Mouse (Mus musculus): Measurements from ENCODE around the gene Enpp1. TPM values are rescaled to one million over a fixed set of nuclear protein-coding genes. Genes with fewer than 3 reads are reported as not detected.
A peak's percentile ranks its signal among the peaks of the same experiment; 100 is the strongest.

Enpp1 gene
- polyA plus RNA-seq, 1 experiment from 2014 or later, result 8.7 TPM

DNA sequence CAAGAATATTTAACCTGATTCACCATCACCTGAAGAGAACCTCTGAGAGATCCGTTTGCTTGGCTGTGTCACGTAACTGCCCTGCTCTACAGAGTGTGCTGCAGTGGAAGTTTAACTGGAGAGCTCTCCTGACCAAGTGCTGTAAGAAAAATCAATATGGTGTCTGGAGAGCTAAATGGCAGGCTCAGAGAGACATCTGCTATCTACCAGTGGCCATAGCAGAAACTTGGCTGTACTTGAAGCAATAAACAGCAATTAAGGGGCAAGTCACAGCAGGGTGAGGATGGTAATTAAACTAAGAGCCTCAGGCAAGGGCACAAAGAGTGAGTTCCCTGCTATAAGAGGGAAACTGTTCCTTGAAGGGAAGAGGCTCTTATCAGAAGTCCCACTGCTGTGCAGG is 9.3 kb downstream of the Enpp1 start:
- H3K27ac ChIP-seq, result no peak overlapping the region
- ATAC-seq, result peak; percentile 70
- no peaks in the 10 kb centered on the region for H3K9me3 ChIP-seq

DNA sequence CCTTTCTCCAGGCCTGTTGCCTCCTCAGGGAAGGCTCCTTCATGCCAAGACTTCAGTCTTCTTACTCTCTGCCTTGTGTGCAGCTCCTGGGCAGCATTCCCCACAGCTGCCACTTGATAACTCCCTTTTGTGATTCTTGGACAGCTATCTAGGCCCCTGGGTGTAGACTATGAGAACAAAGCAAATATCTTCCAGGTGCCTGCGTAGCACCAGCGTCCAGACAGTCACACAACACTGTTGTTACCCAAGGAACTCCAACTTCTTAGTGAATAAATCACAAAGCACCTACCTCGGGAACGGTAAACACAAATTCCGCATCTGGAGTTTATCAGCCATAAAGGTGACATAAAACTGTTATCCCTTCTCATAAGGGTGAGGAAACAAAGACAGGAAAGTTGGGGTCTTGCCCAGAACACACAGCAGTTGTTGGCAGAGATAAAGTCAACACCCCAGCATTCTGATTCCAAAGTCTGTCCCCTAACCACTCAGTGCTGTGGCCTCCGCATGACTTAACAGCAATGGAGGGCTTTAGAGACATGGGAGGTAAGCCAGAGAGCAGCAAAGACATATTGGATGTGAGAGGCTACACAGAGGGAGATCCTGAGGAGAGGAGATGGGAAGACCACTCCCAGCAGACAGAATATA is 13.7 kb downstream of the Enpp1 start:
- Histone ChIP-seq H3K36me3 (no peaks in the 10 kb centered on the region), H3K4me2 (replicated peaks) (no peak overlapping the region), H3K27ac (peak overlapping the region; percentile 48; the same call in 1 of the 2 replicates), H3K4me1 (replicated peaks) (peaks cover 6% of the 10 kb centered on the region; the same call in 1 of the 2 replicates), H3K4me3 (replicated peaks) (no peak overlapping the region), H3K9me3 (no peaks in the 10 kb centered on the region), H3K9ac (no peak overlapping the region), H3K27me3 (replicated peaks) (no peaks in the 10 kb centered on the region)
- ATAC-seq, result peak; percentile 78
- WGBS, result 31% methylated on average over 6 of the region's 6 CpGs

More for the DNA sequence above, 9.3 kb downstream of the Enpp1 start:
- H3K27me3 ChIP-seq (replicated peaks), result no peaks in the 10 kb centered on the region
- no peak overlapping the region for H3K4me2 ChIP-seq (replicated peaks)
- 52% methylated on average over 2 of the region's 2 CpGs for WGBS
- H3K4me1 ChIP-seq (replicated peaks), result peaks cover 6% of the 10 kb centered on the region; the same call in 1 of the 2 replicates
- H3K9ac ChIP-seq, result no peak overlapping the region
- no peaks in the 10 kb centered on the region for H3K36me3 ChIP-seq
- H3K4me3 ChIP-seq (replicated peaks), result no peak overlapping the region

DNA sequence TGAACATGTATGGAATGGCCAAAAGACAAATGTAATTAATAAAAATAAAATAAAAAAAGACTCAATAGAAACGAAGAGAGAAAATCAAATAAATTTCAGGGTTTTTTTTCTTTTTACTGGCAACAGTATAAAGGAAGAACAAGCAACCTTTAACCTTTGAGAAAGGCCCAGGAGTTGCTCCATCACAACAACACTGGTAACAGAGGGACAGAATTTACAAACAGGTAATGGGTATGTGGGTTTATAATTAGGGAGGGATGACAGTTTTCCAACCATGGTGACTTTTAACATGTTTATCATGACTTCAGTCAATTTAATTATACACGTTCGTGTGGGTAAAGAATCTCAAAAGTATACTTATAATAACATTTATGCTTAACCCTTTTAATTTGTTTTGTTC is 15.2 kb downstream of the Enpp1 start:
- Histone ChIP-seq H3K27me3 (replicated peaks) (no peaks in the 10 kb centered on the region), H3K27ac (no peak overlapping the region), H3K9ac (no peak overlapping the region), H3K9me3 (no peaks in the 10 kb centered on the region), H3K4me3 (replicated peaks) (no peak overlapping the region), H3K4me2 (replicated peaks) (no peak overlapping the region), H3K36me3 (no peaks in the 10 kb centered on the region), H3K4me1 (replicated peaks) (peaks cover 6% of the 10 kb centered on the region; the same call in 1 of the 2 replicates)
- 79% methylated on average over 3 of the region's 3 CpGs for WGBS
- ATAC-seq, result no peak

DNA sequence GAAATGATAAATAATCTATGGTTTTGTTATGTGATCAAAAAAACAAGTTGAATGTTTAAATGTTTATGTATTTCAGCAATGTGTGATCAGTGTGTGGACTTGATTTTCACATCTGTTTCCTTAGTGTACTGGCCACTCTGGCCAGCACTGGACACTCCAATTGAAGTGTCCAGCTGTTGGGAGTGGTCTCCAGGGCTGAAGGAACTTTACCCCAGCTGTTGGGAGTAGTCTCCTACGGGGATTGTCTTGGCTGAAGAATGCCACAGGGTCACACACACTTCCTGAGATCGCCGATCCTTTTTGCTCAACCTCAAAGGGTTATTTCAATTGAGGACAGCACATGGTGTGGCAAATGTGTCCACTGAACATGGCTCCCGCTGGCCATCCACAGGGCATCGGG is 16.2 kb downstream of the Enpp1 start:
- 82% methylated on average over 5 of the region's 5 CpGs for WGBS
- no peak for ATAC-seq

DNA sequence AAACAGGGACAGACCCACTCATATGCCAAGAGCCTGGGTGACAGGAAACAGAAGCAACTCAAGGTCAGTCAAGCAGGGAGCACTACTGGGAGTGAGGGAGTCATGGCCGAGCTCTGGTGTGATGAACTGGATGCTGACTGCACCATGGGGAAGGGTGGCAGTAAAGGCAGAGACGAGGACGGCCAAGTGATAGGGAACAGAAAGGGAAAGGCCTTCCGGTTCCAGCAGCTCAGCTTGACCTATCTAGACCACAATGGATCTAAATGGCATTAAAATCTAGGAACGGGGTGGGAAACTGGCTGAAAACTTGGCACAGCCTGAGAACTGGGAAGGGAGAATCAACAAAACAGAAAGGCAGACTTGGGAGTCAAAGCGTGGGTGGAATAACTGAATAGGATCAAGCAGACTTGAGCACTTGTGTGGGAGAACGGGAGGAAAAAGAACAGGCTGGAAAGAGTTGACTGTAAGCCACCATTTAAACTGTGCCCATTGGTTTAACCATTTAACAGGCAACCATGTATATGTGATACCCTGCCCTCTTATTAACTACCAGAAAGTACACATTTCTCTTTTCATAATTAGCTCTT is 29.3 kb downstream of the Enpp1 start:
- H3K9ac ChIP-seq, result no peak overlapping the region
- H3K4me1 ChIP-seq (replicated peaks), result no peaks in the 10 kb centered on the region
- WGBS, result 81% methylated on average over 7 of the region's 7 CpGs
- H3K4me2 ChIP-seq (replicated peaks), result no peak overlapping the region
- no peak for ATAC-seq
- H3K27ac ChIP-seq, result no peak overlapping the region
- no peaks in the 10 kb centered on the region for H3K36me3 ChIP-seq
- H3K9me3 ChIP-seq, result no peaks in the 10 kb centered on the region
- H3K27me3 ChIP-seq (replicated peaks), result no peaks in the 10 kb centered on the region
- H3K4me3 ChIP-seq (replicated peaks), result no peak overlapping the region

More for the DNA sequence above, 16.2 kb downstream of the Enpp1 start:
- H3K27me3 ChIP-seq (replicated peaks), result no peaks in the 10 kb centered on the region
- peaks cover 6% of the 10 kb centered on the region; the same call in 1 of the 2 replicates for H3K4me1 ChIP-seq (replicated peaks)
- H3K4me3 ChIP-seq (replicated peaks), result no peak overlapping the region
- H3K36me3 ChIP-seq, result no peaks in the 10 kb centered on the region
- no peak overlapping the region for H3K9ac ChIP-seq
- H3K4me2 ChIP-seq (replicated peaks), result no peak overlapping the region
- H3K9me3 ChIP-seq, result no peaks in the 10 kb centered on the region
- no peak overlapping the region for H3K27ac ChIP-seq

DNA sequence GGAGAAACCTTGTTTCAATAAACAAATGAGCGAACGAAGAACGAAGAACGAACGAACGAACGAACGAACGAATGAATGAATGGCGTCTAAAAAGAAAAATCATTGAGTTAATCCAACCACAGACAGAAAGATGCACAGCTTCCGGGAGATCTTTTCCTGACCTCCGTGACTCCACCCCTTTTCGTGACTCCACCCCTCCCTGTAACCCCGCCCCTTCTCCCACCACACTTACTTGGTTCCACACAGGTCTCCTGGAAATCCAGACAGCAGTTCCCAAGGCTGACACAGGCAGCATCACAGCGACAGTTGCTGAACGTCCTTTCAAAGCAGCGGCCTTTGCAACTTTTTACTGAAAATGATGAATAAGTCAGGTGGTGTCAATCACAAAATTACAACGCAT is 34.3 kb downstream of the Enpp1 start:
- 93% methylated on average over 18 of the region's 18 CpGs for WGBS
- H3K4me1 ChIP-seq (replicated peaks), result no peaks in the 10 kb centered on the region
- ATAC-seq, result no peak
- no peak overlapping the region for H3K4me3 ChIP-seq (replicated peaks)
- no peaks in the 10 kb centered on the region for H3K36me3 ChIP-seq
- no peak overlapping the region for H3K4me2 ChIP-seq (replicated peaks)
- H3K27ac ChIP-seq, result no peak overlapping the region
- H3K9me3 ChIP-seq, result no peaks in the 10 kb centered on the region
- no peak overlapping the region for H3K9ac ChIP-seq
- no peaks in the 10 kb centered on the region for H3K27me3 ChIP-seq (replicated peaks)

DNA sequence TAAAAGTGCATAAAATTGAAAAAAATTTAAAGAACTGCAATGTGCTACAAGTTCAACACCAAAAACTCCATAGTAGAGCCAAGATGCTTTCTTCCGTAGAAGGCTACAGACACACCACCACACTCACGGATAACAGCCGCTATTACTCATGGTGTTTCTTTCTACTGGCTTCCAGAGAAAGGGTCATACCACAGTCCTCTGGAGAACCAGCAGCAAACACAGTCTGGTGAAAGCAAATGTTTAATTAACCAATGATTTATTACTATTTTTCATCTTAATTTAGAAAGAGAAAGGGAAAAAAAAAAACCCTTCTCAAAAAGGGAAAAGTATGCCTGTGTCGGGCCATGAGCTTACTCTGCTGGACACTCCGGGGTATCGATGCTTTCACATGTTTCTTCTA is 37.7 kb downstream of the Enpp1 start:
- H3K27me3 ChIP-seq (replicated peaks), result no peaks in the 10 kb centered on the region
- ATAC-seq, result no peak
- H3K9ac ChIP-seq, result no peak overlapping the region
- H3K4me2 ChIP-seq (replicated peaks), result no peak overlapping the region
- no peaks in the 10 kb centered on the region for H3K4me1 ChIP-seq (replicated peaks)
- no peak overlapping the region for H3K27ac ChIP-seq
- no peak overlapping the region for H3K4me3 ChIP-seq (replicated peaks)
- H3K36me3 ChIP-seq, result no peaks in the 10 kb centered on the region
- WGBS, result 69% methylated on average over 6 of the region's 6 CpGs
- no peaks in the 10 kb centered on the region for H3K9me3 ChIP-seq

DNA sequence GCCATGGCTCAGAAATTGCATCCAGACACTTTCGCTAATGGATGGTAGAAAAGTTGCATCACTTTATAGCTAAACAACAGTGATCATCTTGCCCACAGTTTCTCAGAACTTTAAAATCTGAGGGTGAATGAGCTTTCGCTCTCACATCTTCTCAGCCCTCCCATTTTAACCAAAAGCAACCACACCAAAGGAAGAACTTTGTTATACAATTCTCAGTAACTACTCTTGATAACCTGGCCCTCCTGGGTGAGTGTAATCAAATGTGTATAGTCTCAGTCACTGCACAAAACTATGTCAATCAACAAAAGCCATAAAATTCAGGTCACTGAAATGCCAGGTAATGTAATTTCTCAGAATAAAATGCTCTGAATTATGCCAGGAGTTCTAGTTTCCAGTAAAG is 39.0 kb downstream of the Enpp1 start:
- H3K9me3 ChIP-seq, result no peaks in the 10 kb centered on the region
- no peak overlapping the region for H3K4me2 ChIP-seq (replicated peaks)
- H3K36me3 ChIP-seq, result no peaks in the 10 kb centered on the region
- no peak overlapping the region for H3K4me3 ChIP-seq (replicated peaks)
- no peak overlapping the region for H3K27ac ChIP-seq
- no peak overlapping the region for H3K9ac ChIP-seq
- ATAC-seq, result no peak
- no peaks in the 10 kb centered on the region for H3K4me1 ChIP-seq (replicated peaks)
- H3K27me3 ChIP-seq (replicated peaks), result no peaks in the 10 kb centered on the region
- WGBS, result 95% methylated on average over 2 of the region's 2 CpGs

DNA sequence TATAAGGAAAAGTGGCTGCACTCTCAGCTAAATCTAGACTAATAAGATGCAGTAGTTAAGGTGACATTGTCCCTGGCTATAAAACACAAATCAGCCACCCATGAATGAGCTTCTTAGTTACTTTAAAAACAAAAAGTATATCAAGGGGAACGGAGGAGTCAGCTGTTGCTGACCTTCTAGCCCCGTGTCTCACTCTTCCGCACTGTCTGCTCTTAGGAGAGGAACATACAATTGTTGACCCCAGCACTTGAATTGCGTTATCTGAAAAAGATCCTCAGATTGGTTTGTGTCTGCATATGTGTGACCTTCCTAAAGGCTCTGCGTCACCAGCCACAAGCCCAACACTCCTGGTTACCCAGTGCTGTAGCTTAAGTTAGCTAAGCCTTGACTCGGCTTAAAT is 41.4 kb downstream of the Enpp1 start:
- H3K9ac ChIP-seq, result no peak overlapping the region
- ATAC-seq, result no peak
- H3K9me3 ChIP-seq, result no peaks in the 10 kb centered on the region
- H3K36me3 ChIP-seq, result no peaks in the 10 kb centered on the region
- no peak overlapping the region for H3K4me2 ChIP-seq (replicated peaks)
- no peaks in the 10 kb centered on the region for H3K27me3 ChIP-seq (replicated peaks)
- H3K4me3 ChIP-seq (replicated peaks), result no peak overlapping the region
- 89% methylated on average over 6 of the region's 6 CpGs for WGBS
- no peak overlapping the region for H3K27ac ChIP-seq
- H3K4me1 ChIP-seq (replicated peaks), result no peaks in the 10 kb centered on the region

DNA sequence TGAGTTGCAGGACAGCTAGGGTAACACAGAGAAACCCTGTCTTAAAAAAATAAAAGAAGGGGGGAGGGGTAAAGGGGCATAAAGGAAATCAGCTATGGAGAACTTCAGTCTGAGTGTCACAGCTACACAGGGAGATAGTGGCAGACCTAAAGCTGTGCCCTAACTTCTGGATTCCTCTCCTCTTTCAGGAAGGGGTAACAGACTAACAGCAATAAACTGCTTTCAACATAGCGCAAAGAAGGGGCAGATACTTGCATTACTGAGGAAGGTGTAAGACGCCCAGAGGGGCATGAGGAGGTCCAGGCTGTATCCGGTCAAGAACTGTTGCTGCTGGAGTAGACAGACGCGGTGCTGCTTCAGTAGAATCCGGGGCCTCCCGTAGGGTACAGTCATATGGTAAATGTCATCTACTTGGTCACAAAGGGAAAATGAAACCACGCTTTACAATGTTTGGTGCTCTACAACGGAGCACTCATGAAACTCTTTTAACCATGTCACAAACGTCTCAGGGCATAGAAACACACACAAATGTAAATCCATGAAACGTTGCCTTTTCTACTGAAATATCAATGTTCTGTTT is 60.9 kb downstream of the Enpp1 start:
- Histone ChIP-seq H3K9me3 (no peaks in the 10 kb centered on the region), H3K36me3 (no peaks in the 10 kb centered on the region), H3K4me1 (replicated peaks) (no peaks in the 10 kb centered on the region), H3K4me2 (replicated peaks) (no peak overlapping the region), H3K4me3 (replicated peaks) (no peak overlapping the region), H3K27me3 (replicated peaks) (no peaks in the 10 kb centered on the region), H3K9ac (no peak overlapping the region), H3K27ac (no peak overlapping the region)
- ATAC-seq, result no peak
- WGBS, result 88% methylated on average over 11 of the region's 11 CpGs

DNA sequence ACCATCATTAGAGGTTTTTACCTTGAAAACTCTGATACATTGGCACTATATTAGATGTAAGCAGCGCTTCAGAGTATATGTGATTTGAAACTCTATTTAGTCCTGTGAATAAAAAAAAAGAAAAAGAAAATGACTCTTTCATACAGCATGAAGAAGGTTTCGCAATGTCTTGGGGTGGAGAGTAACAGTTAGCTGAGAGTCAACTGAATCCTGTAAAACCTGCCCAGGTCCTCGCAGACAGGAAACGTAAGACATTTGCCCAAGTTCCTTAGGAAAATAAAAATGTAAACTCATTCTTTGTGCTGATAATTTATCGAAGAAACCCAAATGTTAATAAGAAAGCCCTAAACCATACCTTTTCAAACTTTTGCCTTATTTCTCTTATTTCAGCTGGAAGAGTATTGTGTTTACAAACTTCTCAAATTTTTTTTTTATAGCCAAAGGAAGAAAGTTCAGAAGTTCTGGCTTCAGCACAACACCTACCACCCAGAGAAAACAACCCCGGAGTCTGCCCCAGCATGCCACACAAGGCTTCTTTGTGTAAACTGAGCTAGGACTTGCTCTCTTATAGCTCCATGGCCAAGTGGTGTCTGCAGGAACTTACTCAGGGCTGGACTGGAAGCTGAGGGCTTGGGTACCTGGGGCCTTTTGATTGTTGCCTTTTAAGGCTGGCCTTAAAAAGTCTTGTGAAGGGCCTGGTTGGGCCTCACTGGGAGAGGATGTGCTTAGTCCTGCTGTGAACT is 63.8 kb downstream of the Enpp1 start:
- WGBS, result 75% methylated on average over 6 of the region's 6 CpGs
- no peaks in the 10 kb centered on the region for H3K27me3 ChIP-seq (replicated peaks)
- no peak overlapping the region for H3K4me2 ChIP-seq (replicated peaks)
- no peaks in the 10 kb centered on the region for H3K36me3 ChIP-seq
- no peak overlapping the region for H3K27ac ChIP-seq
- H3K9me3 ChIP-seq, result no peaks in the 10 kb centered on the region
- no peak overlapping the region for H3K9ac ChIP-seq
- no peak for ATAC-seq
- H3K4me1 ChIP-seq (replicated peaks), result no peaks in the 10 kb centered on the region
- H3K4me3 ChIP-seq (replicated peaks), result no peak overlapping the region

DNA sequence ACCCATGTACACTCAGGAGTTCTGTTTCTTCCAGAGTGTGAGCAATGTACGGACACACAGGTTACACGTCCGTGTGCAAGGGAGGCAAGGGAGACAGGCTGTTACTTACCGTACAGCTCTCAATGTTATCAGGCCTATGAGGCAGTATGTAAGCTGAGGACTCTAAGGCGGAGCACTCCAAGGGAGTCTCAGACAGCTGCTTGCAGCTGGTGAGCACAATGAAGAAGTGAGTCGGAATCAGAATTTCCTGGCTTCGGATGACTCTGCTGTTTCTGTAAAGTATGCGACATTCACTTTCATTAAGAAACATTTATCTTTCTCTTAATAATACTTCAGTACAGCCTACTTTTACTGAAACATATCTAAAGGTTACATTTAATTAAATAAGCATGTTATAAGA is 66.8 kb downstream of the Enpp1 start:
- Histone ChIP-seq H3K9me3 (no peaks in the 10 kb centered on the region), H3K36me3 (no peaks in the 10 kb centered on the region), H3K4me2 (replicated peaks) (no peak overlapping the region), H3K9ac (no peak overlapping the region), H3K4me1 (replicated peaks) (no peaks in the 10 kb centered on the region), H3K4me3 (replicated peaks) (no peak overlapping the region), H3K27me3 (replicated peaks) (no peaks in the 10 kb centered on the region), H3K27ac (no peak overlapping the region)
- ATAC-seq, result no peak
- WGBS, result 73% methylated on average over 8 of the region's 8 CpGs

Measured in intestine, embryonic 15.5 days (tissue).